Mouse (Mus musculus): ENCODE data around the gene Tmem11. TPM values are rescaled to one million over a fixed set of nuclear protein-coding genes. Genes with fewer than 3 reads are reported as not detected.

The Tmem11 gene
- total RNA-seq, 1 experiment from 2014 or later = 81.6 TPM

- ATAC-seq (replicated peaks in 1 of 2; ENCODE audit: insufficient read depth in 1 of 2, low FRiP score in 2 of 2, low TSS enrichment in 1 of 2, low read depth in 1 of 2, poor library complexity in 2 of 2, severe bottlenecking in 2 of 2) = no peak
Measured at GRCm38 (mm10) chr11:60845415-60845814, 33.7 kb downstream of the Tmem11 start.

GRCm38 (mm10) chr11:60843412-60843811 lies 35.7 kb downstream of the Tmem11 start:
- ATAC-seq (replicated peaks in 1 of 2; ENCODE audit: insufficient read depth in 1 of 2, low FRiP score in 2 of 2, low TSS enrichment in 1 of 2, low read depth in 1 of 2, poor library complexity in 2 of 2, severe bottlenecking in 2 of 2) = no peak

GRCm38 (mm10) chr11:60841467-60842200 lies 37.4 kb downstream of the Tmem11 start:
- peak; percentile 71 to 84 for ATAC-seq (replicated peaks in 1 of 2; ENCODE audit: insufficient read depth in 1 of 2, low FRiP score in 2 of 2, low TSS enrichment in 1 of 2, low read depth in 1 of 2, poor library complexity in 2 of 2, severe bottlenecking in 2 of 2)

- no peak; a peak in 1 of 4 replicates for ATAC-seq (replicated peaks in 1 of 2; ENCODE audit: insufficient read depth in 1 of 2, low FRiP score in 2 of 2, low TSS enrichment in 1 of 2, low read depth in 1 of 2, poor library complexity in 2 of 2, severe bottlenecking in 2 of 2)
Measured at GRCm38 (mm10) chr11:60837644-60838406, 41.2 kb downstream of the Tmem11 start.

GRCm38 (mm10) chr11:60836897-60837296 lies 42.2 kb downstream of the Tmem11 start:
- no peak for ATAC-seq (replicated peaks in 1 of 2; ENCODE audit: insufficient read depth in 1 of 2, low FRiP score in 2 of 2, low TSS enrichment in 1 of 2, low read depth in 1 of 2, poor library complexity in 2 of 2, severe bottlenecking in 2 of 2)

- peak; percentile 86 to 90 for ATAC-seq (replicated peaks in 1 of 2; ENCODE audit: insufficient read depth in 1 of 2, low FRiP score in 2 of 2, low TSS enrichment in 1 of 2, low read depth in 1 of 2, poor library complexity in 2 of 2, severe bottlenecking in 2 of 2)
Measured at GRCm38 (mm10) chr11:60830433-60831052, 48.5 kb downstream of the Tmem11 start, which contains the start of gene Dhrs7b. Gene Dhrs7b (plus strand): TSS chr11:60830631.

GRCm38 (mm10) chr11:60828903-60829302 lies 50.2 kb downstream of the Tmem11 start:
- ATAC-seq (replicated peaks in 1 of 2; ENCODE audit: insufficient read depth in 1 of 2, low FRiP score in 2 of 2, low TSS enrichment in 1 of 2, low read depth in 1 of 2, poor library complexity in 2 of 2, severe bottlenecking in 2 of 2) = no peak

- ATAC-seq (replicated peaks in 1 of 2; ENCODE audit: insufficient read depth in 1 of 2, low FRiP score in 2 of 2, low TSS enrichment in 1 of 2, low read depth in 1 of 2, poor library complexity in 2 of 2, severe bottlenecking in 2 of 2) = no peak
Measured at GRCm38 (mm10) chr11:60827241-60827945, 51.7 kb downstream of the Tmem11 start.

- peak; percentile 33; a peak in 3 of 4 replicates for ATAC-seq (replicated peaks in 1 of 2; ENCODE audit: insufficient read depth in 1 of 2, low FRiP score in 2 of 2, low TSS enrichment in 1 of 2, low read depth in 1 of 2, poor library complexity in 2 of 2, severe bottlenecking in 2 of 2)
Measured at GRCm38 (mm10) chr11:60826700-60827099, 52.4 kb downstream of the Tmem11 start.

- no peak for ATAC-seq (replicated peaks in 1 of 2; ENCODE audit: insufficient read depth in 1 of 2, low FRiP score in 2 of 2, low TSS enrichment in 1 of 2, low read depth in 1 of 2, poor library complexity in 2 of 2, severe bottlenecking in 2 of 2)
Measured at GRCm38 (mm10) chr11:60825191-60825590, 53.9 kb downstream of the Tmem11 start.

GRCm38 (mm10) chr11:60823771-60824170 lies 55.3 kb downstream of the Tmem11 start:
- ATAC-seq (replicated peaks in 1 of 2; ENCODE audit: insufficient read depth in 1 of 2, low FRiP score in 2 of 2, low TSS enrichment in 1 of 2, low read depth in 1 of 2, poor library complexity in 2 of 2, severe bottlenecking in 2 of 2) = no peak

GRCm38 (mm10) chr11:60816398-60816797 lies 62.7 kb downstream of the Tmem11 start:
- no peak for ATAC-seq (replicated peaks in 1 of 2; ENCODE audit: insufficient read depth in 1 of 2, low FRiP score in 2 of 2, low TSS enrichment in 1 of 2, low read depth in 1 of 2, poor library complexity in 2 of 2, severe bottlenecking in 2 of 2)

Other genes starting within 250 kb of the Tmem11 start
- 6.1 and 9.3 TPM in 2 replicates for gene Llgl1, start 179.5 kb downstream of the Tmem11 start, total RNA-seq (2017)
- 93.8 and 132 TPM in 2 replicates for gene Flii, start 152.0 kb downstream of the Tmem11 start, total RNA-seq (2017)
- 3.3 and 12.3 TPM in 2 replicates for gene Mief2, start 150.9 kb downstream of the Tmem11 start, total RNA-seq (2017)
- gene Top3a, start 101.9 kb downstream of the Tmem11 start, total RNA-seq (2017) = 21.4 and 27.9 TPM in 2 replicates
- 16.1 and 19.8 TPM in 2 replicates for gene Smcr8, start 101.7 kb downstream of the Tmem11 start, total RNA-seq (2017)
- 66.8 and 93.0 TPM in 2 replicates for gene Shmt1, start 67.6 kb downstream of the Tmem11 start, total RNA-seq (2017)
- 12.1 and 12.6 TPM in 2 replicates for gene Dhrs7b, start 48.6 kb downstream of the Tmem11 start, total RNA-seq (2017)
- 1.8 and 2.1 TPM in 2 replicates for gene Natd1, start 35.5 kb upstream of the Tmem11 start, total RNA-seq (2017)
- gene Map2k3, start 52.8 kb upstream of the Tmem11 start, total RNA-seq (2017) = 20.5 and 23.0 TPM in 2 replicates
- not detected in 2 replicates for gene Kcnj12, start 143.3 kb upstream of the Tmem11 start, total RNA-seq (2017)
- 43.9 and 82.0 TPM in 2 replicates for gene Tnfrsf13b, start 247.5 kb upstream of the Tmem11 start, total RNA-seq (2017)

Data from hematopoietic stem cell, adult 5-6 weeks (primary cell).